Mouse (Mus musculus) large intestine, adult 2 months (tissue): ENCODE results near the gene Tmem94. TPM values are rescaled to one million over a fixed set of nuclear protein-coding genes. Genes with fewer than 3 reads are reported as not detected.

Experiments used
- DNase-seq: peaks from one replicate; pipeline ENCODE4 v3.0.0-alpha.2; 2012; ENCODE audit warnings: low read depth, low spot score
- WGBS: fragments of 180-500 bp; shearing (Covaris S2); methylation state at CpG from one replicate; pipeline ENCODE4 v1.1.7; 2018; 5-methylcytosine and 5-hydroxymethylcytosine counted together
- polyA plus RNA-seq: library from polyadenylated mRNA; depleted of rRNA; stranded (reverse); fragments of >200 nt; gene quantifications from 2 replicates; pipeline ENCODE4 v1.2.3, GENCODE M21; 2012

Gene Tmem94
- polyA plus RNA-seq, 1 experiment, result 57.9 TPM

DNA sequence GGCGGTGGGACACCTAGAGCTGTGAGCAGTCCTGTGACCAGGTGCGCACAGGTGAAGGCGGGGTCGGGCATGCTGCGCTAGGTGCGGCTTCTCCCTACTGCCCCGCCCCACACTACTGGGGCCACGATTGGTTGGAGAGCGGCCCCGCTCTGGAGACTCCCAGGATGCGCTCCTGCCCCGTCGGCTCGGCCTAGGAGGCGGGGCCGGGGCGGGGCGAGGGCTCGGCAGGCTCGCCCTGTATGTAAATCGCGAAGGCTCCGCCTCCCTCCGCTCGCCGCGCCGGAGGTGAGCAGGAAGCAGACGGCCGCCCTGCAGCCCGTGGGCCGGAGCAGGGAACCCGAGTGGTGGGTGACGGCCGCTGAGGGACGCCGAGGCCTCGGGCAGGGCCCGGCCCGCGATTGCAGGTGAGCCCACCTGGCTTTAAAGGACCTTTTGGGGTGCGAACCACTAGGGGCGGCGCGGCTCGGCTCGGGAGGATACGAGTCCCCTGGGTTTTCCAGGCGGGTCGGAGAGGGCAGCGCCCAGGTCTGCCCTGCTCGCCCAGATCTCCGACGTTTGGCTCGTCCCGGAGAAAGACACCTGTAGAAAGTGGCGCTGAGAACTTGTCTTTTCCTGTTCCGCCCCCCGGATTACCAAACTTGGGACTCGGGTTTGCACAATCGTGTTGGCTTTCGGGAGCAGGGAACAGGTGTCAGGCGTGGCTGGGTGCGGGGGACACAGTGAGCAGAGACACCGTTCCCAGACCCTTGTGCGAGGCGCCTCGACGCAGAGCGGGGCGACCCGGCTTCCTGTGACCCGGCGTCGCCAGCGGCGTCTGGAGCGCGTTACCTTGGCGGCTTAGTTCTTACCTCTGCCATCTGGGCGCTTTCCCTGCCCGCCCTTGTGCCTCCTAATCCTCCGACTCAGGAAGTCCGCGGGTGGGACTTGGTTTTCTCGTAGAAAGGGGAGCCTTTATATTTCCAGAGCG, 58.8 kb downstream of the Tmem94 start, which contains the start of gene Llgl2:
TSS of gene Llgl2 (plus strand) at position 276 of the 967 bp plus-strand sequence.
- WGBS, result under 1% methylated on average over 87 of the region's 87 CpGs
- peak; percentile 92 for DNase-seq

GRCm38 (mm10) chr11:115824813-115825212, 59.6 kb downstream of the Tmem94 start:
- no peak for DNase-seq
- 16% methylated on average over 11 of the region's 11 CpGs for WGBS

GRCm38 (mm10) chr11:115826487-115826886, 61.3 kb downstream of the Tmem94 start:
- 57% methylated on average over 5 of the region's 5 CpGs for WGBS
- no peak for DNase-seq

DNA sequence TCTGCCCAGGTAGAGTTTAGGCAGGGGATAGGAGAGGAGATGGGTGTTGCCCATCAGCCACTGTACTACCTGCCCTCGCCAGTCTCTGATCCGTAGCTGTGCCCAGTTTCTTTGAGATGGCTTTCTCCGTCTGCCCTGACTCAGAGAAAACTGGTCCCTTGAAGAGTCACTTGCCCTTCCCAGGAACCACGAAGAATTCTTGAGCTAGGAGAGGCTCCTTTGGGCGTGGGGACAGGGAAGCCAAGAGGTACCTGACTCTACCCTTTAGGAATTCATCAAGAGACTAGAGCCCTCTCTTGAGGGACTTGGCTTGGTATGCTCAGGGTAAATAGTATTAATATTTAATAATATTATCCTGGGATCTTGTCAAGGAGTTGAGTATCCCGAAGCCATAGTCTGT, 62.4 kb downstream of the Tmem94 start:
- DNase-seq, result no peak
- 53% methylated on average over 6 of the region's 6 CpGs for WGBS

DNA sequence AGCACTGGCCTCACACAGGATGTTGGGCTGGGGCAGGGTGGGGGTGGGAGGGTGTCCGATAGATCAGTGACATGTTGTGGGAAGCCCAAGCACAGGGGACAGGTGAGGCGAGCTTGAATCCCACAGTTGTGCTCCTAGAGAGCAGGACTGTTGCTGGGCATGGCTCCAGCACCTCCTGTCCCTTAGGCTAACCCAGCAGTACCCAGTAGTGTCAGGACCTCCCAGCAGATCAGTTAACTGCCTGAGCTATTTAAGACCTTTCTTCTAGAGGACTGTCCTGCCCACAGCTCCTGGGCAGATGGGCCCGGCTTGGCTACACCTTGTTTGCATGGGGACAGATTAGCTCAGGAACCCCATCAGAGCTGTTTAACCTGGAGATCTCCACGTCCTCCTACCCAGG, 63.8 kb downstream of the Tmem94 start:
- DNase-seq, result no peak
- 58% methylated on average over 4 of the region's 4 CpGs for WGBS

GRCm38 (mm10) chr11:115830550-115831325, 65.5 kb downstream of the Tmem94 start:
- WGBS, result 57% methylated on average over 25 of the region's 25 CpGs
- no peak for DNase-seq

- WGBS, result 43% methylated on average over 3 of the region's 3 CpGs
Observed at GRCm38 (mm10) chr11:115831518-115831917, 66.3 kb downstream of the Tmem94 start.

GRCm38 (mm10) chr11:115832064-115832463, 66.8 kb downstream of the Tmem94 start:
- no peak for DNase-seq
- WGBS, result 43% methylated on average over 6 of the region's 6 CpGs

More at GRCm38 (mm10) chr11:115831518-115831917, 66.3 kb downstream of the Tmem94 start:
- DNase-seq, result no peak

DNA sequence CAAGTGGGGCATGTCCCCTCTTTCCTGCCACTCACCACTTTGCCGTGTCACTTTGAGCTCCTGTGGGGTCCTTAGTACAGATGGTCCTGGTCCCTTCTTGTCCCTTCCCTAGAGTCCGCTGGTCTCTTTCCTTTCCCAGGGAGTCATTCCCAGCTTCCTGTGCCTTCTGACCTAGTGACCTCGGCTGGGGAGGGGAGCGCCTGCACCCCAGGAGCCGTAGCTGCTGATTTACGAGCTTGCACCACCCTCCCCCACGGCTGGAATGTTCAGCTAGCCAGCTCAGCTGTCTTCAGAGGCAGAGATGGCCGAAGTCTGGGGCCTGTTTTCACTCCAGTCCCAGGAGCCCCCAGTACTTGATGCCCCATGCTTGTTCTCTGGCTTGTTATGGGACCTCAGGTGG, 67.3 kb downstream of the Tmem94 start:
- DNase-seq, result no peak
- WGBS, result 16% methylated on average over 8 of the region's 8 CpGs

GRCm38 (mm10) chr11:115833021-115833513, 67.8 kb downstream of the Tmem94 start:
- DNase-seq, result no peak
- WGBS, result 22% methylated on average over 8 of the region's 8 CpGs

DNA sequence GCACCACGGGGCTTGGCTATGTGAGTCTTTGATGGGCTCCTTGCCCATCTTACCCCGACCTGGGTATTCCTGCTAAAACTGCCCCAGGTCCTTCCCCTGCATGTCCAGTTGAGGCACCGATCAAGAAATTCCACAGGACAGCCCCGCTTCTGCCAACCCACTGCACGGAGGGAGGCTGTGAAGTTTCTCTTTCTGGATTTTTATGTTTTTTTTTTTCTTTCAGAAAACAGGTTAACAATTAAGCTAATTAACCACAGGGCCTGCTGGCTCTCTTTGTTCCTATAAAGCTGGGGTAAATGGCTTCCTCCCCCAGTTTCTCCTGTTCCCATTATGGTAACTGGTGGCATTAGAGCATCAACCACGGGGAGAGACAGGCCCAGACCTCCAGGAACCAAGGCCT, 68.8 kb downstream of the Tmem94 start:
- 38% methylated on average over 6 of the region's 6 CpGs for WGBS
- DNase-seq, result no peak

DNA sequence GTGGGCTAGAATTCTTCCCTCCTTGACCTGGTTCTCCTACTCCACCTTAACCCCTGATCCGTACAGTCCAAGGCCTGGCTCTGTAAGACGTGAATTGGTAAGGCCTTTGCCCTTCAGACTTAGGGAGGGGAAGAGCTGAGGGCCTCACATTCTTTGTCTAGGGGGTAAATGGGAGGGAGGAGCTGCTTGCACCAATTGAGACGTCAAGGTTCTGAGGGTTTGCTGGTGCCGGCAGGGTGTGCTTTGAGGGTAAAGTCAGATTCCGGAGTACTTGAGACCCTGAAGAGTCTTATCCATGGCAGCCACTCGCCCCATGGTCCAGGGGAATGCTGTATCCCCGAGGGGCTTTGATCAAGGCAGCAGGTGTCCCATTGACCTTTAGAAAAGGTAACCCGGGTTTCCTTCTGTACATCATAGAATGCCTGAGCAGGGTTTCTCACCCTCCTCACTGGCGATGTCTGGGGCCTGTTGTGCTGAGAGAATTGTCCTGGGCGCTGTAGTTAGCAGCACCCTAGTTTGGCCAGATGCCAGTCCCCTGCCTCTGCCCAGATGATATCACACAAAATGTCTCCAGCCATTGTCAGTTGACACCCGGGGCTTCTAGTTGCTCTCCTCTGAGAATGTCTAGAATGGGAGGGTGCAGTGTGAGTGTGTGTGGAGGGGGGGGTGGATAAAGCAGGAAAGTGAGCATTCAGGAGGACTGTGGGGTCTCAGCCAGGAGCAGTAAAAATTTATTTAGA, 71.6 kb downstream of the Tmem94 start:
- DNase-seq, result no peak

GRCm38 (mm10) chr11:115837606-115838345, 72.5 kb downstream of the Tmem94 start:
- DNase-seq, result no peak
- 52% methylated on average over 22 of the region's 22 CpGs for WGBS

More for the DNA sequence above, 71.6 kb downstream of the Tmem94 start:
- WGBS, result 29% methylated on average over 11 of the region's 11 CpGs

DNA sequence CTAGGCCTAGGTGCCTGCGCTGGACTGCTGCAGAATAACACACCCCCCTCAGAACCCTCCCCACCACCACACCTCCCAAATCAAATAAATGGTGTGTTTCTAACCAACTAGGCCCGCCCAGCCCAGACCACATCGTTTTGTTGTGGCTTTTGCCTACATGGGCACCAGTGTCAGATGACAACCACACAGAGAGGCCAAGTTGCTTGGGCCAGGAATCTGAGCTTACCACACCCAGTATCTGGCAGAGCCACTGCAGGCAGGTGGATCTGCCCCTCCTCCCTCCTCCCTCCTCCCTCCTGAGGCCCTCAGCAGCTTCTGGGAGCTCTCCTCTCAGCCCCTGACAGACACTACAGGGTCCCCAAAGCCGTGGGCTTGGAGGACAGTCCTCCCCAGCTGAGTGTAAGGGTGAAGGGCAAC, 73.7 kb downstream of the Tmem94 start:
- WGBS, result 27% methylated on average over 4 of the region's 4 CpGs
- peak; percentile 73 for DNase-seq

DNA sequence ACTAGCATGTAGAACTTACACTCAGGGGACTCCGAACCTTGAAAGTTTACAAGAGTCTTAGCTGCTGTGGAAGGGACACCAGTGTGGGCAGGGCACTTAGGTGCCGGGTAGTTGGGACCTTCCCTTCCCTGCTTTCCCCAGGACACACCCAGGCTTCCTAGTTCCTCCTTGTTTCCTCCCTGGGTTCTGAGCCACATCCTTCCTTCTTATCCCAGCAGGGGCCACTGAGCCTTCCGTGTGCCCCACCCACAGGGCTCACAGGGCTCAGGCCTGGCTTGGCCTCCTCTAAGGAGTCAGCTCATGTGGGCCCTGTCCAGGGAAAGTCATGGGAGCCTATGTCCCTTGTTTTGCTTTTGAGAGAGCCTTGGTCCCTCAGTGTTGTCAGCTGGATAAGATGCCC, 74.5 kb downstream of the Tmem94 start:
- WGBS, result 31% methylated on average over 3 of the region's 3 CpGs
- no peak for DNase-seq

DNA sequence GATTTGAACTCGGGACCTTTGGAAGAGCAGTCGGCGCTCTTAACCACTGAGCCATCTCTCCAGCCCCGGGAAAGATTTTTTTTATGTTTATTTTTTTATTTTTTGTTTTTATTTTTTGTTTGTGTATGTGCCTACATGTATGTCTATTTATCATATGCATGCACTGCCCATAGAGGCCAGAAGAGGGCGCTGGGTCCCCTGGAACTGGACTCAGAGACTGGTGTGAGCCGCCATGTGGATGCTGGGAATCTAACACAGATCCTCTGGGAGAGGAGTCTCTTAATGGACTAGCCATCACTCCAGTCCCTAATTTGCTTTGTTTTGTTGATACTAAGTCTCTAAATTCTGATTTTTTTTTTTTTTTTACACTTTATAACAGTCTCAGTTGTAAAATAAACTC, 75.8 kb downstream of the Tmem94 start:
- no peak for DNase-seq
- WGBS, result 85% methylated on average over 6 of the region's 6 CpGs

- WGBS, result 36% methylated on average over 6 of the region's 6 CpGs
- no peak for DNase-seq
Observed at GRCm38 (mm10) chr11:115841961-115842550, 76.8 kb downstream of the Tmem94 start.

DNA sequence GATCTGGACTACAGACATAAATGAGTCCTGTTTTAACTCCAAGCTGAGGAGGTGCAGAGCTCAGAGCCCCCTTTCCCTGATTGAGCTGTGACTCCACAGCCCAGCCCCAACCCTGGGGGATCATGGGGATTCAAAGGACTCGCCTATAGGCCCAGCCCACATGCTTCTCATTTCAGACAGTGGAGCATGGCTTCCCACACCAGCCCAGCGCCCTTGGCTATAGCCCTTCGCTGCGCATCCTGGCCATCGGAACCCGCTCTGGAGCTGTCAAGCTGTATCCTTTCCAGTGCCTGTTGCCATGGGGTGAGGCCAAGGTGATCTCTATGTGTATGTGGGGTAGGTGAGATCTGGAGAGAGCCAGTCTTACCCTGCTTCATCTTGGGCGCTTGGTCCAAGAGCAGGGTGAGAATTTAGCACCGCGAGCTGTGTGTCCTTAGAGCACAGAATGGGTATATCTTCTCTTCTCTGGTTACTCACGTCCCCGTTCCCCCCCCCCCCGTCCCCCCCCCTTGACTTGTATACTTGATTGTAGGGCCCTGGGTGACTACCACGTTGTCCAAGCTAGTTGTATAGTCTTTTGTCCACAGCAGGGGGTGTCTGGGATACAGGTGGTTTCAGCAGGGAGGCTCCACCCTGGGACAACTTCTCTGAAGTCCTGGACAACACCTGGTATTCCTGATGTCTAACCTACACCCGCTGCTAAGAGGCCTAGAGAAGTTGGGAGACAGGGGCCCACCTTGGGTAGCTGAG, 78.1 kb downstream of the Tmem94 start:
- DNase-seq, result no peak
- 54% methylated on average over 14 of the region's 14 CpGs for WGBS
